Mouse (Mus musculus) ES-E14 (cell line): Measurements from ENCODE around the gene Slc38a1.

Experiments used
- MAFK ChIP-seq: IDR thresholded peaks from 2 replicates; pipeline ENCODE4 v1.6.1; 2014; ENCODE audit warnings: mild to moderate bottlenecking, low read depth, low read length, inconsistent platforms; ENCODE audit not compliant: insufficient read depth
- ZC3H11A ChIP-seq: IDR thresholded peaks from 2 replicates; pipeline ENCODE4 v1.6.1; 2012; ENCODE audit warnings: low read depth, mild to moderate bottlenecking, inconsistent platforms, low read length, borderline replicate concordance
- ZNF384 ChIP-seq: IDR thresholded peaks from 2 replicates; pipeline ENCODE4 v1.6.1; 2012; ENCODE audit warnings: low read depth, low read length, inconsistent platforms

DNA sequence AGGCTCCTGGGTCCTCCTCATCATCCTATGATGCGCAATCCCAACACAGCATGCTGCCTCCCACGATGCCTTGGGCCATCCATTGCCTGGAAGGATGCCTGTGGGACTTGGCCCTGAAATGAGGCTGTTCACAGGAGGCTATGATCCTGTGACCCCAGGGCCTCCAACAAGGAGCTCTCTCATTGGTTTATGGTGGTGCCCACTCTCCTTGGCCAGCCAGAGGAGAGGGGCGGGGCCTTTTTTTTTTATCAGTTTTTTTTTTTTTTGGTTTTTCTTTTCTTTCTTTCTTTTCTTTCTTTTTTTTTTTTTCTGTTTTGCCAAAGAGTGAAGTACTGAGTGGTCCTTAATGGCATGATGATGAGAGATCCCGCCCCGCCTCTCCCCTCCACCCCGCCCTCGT lies 106.3 kb downstream of the Slc38a1 start:
- TF ChIP-seq ZNF384 (peak; percentile 75), MAFK (no peak), ZC3H11A (no peak)
